Mouse (Mus musculus) cerebellum, adult (tissue): Measurements from ENCODE around the gene Ciao1.
"Not testable (repeated sequence)": the region's sequence is repeated elsewhere in the genome, so short reads cannot be mapped to it uniquely, and the experiment has no call there.

ENCODE experiments used
- ATAC-seq: cut with Nextera tagmentation; 2 replicates; pipeline ENCODE4 v1.9.2; 2017; ENCODE audit warnings: mild to moderate bottlenecking, moderate library complexity, mixed read lengths; ENCODE audit not compliant: insufficient number of reproducible peaks, low FRiP score, low TSS enrichment

Gene Ciao1

DNA sequence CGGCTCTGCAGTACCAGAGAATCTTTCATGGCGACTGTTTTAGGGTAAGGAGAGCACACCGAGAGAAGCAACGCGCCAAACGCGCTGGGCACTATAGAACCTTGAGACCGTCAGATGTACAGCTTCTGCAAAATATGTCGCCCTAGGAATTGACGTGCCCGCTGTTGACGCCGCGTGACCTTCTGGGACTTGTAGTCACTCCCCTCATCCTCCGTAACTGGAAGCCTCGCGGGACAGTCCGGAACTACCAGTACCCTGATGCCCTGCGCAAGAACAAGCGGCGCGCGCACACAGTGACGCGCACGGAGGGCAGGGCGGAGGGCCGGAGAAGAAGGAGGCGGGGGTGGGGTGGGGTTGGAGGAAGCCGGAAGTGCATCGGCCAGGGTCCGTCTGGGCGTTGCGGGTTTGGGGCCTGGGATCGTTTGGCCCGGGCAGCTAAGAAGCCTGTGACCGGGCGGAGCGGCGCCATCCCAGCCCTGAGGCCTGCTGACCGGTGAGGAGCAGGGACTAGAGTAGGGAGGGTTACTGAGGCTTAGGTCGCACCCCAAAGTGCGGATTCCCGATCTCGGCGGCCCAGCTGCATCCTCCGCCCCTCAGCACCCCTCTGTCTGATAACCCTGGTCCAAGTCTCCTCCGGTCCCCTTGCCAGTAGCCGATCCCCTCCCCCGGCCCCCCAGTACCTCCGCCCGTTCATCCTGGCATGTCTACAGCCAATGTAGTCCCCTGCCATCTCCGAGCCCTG, at the start of gene Ciao1, which contains the start of gene Tmem127:
Ciao1 (minus strand) TSS at position 225 of the 742 bp plus-strand sequence.
Tmem127 (plus strand) TSS at position 317 of the 742 bp plus-strand sequence.
- ATAC-seq: peak; percentile 97

DNA sequence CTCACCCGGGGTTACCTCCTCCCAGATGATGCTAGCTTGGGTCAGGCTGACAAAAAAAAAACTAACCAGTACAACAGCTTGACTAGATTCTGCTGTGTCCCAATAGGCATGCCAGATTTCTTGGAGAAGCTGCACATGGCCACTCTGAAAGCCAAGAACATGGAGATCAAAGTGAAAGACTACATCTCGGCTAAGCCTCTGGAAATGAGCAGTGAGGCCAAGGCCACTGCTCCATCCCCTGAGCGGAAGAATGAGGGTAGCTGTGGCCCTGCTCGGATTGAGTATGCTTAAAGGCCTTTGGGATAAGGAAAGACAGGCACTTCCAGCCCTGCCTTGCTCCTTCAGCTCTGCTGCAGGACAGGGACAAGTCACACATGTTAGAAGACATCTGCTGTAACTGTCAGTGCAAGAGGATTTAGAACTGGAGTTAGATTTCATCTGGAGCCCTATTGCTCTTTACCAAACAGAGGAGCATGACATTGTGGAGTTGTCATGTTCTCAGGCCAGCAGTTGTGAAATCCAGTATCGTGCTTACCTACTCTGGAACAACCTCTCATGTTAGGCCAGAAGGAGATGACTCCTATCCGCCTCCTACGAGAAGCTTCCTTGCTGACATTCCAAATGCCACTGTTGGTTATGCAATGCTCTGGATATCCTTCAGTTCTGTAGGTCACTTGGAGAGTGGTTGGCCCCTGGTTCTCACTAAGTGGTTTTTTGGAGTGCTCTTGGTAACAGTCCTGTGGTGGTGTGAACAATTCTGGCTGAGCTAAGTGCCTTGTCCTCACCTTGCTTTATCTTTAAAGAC, 49.6 kb upstream of the Ciao1 start:
- no peak for ATAC-seq

DNA sequence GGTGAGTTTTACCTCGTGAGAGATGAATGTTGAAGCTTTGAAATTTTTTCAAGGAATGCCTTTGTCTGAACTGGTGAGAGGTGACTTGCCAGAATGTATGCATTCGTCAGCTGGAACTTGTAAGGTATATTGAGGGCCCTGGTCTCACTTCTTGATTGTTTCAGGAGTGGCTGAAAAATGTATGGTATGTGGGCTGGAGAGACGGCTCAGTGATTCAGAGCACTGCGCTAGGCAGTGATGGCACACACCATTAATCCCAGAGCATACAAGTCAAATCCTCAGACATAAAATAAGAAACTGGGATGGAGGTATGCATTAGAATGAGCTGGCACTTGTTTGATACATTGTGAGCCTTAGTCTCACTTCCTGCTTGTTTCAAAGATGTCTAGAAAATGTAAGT, 44.6 kb upstream of the Ciao1 start:
- ATAC-seq: no peak

DNA sequence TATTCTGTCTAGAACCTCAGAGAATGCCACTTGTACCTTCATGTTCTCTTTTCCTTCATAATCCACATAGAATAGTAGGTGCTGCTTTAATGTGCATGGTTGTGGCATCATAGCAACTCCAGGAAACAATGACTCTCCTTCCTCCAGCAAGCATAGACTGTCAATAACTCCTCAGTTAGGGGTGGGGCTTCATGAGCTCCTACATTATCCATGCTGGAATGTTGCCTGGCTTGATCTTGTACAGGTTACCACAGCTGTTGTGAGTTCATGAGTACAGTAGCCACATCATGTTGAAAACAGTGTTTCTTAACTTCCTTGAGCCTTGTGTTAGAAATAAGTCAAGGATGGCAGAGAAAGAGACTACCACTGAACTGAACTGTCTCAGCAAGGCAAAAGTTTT, 30.5 kb upstream of the Ciao1 start:
- ATAC-seq: no peak

DNA sequence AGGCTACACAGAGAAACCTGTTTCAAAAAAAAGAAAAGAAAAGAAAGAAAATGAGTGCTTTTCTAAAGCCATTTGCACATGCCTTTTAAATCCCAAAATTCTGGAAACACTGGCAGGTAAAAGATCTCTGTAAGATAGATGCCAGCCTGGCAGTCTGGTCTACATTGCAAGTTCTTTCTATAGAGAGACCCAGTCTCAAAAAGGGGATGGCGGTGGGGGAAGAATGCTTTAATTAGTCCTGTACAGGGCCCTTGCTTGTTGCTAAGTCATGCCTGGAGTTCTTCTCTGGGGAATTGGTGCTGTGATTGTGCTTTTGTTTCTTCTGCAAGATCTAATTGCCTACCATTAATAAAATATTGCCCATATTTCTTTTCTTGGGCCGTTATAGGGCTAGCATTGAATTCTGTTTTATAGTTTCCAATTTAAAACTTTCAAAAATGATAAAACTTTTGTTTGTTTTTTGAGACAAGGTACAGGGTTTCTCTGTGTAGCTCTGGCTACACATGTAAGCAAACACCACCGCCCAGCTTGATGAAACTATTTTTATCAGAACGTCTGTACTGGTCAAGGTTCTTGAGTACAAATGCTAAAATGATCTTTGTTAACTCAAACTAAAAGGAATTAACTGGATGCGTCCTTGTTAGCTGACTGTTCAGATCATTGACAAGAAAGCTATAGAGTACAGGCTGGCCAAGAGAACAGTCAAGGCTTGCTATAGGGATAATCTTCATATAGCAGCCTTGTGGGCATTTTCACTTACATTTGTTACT, 28.1 kb upstream of the Ciao1 start:
- ATAC-seq: no peak

DNA sequence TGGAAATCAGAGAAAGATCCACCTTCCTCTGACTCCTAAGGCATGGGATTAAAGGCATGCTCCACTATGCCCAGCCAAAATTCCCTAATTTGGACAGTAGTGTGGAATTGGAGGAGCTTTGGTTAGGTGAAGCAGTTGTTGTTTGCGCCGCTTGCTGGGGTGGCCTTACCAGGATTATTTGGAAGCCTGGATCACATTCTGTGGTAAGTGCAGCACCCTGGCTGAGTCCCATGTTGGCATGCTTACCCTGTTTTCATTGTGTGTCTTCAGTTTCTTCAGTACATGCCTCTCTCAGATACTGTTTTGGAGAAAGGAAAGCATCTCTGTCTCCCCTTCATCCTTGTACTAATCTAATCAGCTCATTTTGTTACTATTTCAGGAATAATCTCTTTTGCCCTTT, 27.0 kb upstream of the Ciao1 start:
- ATAC-seq: no peak

DNA sequence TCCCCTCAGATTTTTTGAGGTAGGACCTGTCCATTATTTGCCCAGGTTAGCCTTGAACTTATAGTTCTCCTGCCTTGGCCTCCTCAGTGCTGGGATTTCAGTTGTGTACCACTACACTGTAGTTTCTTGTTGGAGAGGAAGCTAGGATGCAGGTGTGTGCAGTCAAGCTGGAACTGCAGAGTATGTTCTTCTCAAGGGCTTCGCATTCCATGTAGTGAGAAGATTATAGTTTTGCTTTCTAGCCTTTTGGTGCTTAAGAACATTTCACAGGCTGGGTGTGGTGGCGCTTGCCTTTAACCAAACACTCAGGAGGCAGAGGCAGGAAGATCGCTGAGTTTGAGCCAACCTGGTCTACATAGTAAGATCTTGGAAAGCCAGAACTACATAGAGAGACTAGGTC, 25.2 kb upstream of the Ciao1 start:
- no peak for ATAC-seq

DNA sequence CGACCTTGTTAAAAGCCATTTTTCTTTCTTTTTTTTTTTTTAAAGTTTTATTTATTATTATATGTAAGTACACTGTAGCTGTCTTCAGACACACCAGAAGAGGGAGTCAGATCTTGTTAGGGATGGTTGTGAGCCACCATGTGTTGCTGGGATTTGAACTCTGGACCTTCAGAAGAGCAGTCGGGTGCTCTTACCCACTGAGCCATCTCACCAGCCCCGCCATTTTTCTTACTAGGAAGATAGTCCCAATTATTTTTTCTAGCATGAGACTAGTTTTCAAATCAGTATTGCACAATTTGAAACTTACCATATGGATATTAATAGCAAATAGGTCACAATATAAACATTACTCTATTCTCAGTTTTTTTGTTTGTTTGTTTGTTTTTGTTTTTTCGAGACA, 24.4 kb upstream of the Ciao1 start:
- not testable (repeated sequence) for ATAC-seq

DNA sequence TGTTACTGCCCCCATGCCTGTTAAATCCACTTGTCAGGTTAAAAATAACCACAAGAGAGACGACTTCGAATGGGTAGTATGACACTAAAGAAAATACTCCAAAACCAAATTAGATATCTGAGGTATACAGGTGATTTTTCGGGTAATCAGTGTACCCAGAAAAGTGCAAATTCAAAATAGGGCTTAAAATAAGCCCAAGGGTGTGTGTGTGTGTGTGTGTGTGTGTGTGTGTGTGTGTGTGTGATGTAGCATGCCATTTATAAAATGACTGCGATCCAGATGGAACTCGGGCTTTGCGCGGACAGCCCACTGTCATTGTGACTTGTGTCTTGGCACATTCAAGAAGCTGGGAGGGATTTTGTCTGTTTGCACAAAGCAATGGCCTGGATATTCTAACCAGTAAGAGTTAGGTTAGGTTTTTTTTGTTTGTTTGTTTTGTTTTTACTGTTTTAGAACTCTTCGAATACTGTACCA, 23.5 kb upstream of the Ciao1 start:
- ATAC-seq: no peak

DNA sequence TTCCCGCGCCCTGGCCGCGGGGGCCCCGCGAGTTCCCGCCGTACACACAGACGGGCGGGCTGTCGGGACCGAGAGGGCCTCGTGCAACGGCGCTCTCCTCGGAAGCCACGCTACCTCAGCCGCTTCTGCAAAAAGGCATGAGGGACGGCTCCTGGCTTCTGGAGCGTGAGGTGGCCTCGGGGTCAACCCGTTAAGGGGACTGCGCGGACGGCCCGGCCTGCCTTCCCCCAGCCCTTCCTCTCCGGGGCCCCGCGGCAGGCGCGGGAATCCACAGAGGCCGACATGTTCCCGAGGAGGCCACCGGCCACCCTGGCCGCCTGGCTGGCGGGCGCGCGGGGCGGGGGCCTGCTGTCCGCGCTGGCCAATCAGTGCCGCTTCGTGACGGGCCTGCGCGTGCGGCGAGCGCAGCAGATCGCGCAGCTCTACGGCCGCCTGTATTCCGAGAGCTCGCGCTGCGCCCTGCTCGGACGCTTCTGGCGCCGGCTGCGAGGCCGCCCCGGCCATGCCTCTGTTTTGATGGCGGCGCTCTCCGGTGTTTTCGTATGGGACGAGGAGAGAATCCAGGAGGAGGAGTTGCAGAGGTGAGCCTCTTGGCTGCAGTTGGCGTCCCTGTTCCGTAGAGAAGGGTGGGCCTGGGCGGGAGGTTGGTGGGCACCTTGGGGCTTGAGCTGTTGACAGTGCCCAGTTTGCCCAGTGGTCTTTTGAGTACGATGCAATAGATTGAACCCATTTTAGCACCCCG, 22.9 kb upstream of the Ciao1 start:
- peak; percentile 89 for ATAC-seq

DNA sequence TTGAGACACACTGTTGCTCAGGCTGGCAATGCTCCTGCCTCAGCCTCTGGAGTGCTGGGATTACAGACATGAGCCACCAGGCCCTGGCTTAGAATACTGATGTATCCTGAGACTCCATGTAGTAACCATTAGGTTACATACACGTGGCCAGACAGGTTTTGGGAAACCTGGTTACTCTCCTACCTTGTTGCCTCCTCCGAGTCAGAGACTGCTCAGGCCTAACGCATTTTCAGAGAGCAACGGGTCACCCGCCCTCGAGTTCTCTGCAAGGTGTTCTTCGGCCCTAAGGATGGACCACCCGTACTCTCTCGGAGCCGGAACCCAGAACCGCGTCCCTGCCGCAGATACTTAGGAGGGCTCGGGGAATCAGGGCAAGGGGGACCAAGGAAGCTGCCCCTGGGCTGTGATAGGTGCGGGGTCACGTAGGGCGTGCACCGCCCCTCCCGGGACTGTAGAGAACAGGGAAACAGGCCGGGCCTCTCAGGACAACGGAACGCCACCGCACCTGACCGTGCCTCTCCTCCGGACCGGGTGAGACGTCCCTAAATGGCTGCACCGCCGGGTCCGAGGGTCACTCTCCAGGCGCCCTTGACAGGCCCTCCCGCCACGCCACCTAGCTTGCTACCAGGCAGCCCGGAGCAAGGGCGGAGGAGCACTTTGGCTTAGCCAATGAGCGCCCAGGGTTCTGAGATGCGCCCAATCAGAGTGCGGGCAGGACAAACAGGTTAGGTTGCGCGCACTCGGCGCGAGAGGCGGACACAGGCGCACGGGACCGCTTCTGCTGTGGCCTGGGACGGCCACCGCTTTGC, 22.1 kb upstream of the Ciao1 start, which contains the start of gene Stard7:
Stard7 (plus strand) TSS at position 728 of the 809 bp plus-strand sequence.
- ATAC-seq: peak; percentile 98

DNA sequence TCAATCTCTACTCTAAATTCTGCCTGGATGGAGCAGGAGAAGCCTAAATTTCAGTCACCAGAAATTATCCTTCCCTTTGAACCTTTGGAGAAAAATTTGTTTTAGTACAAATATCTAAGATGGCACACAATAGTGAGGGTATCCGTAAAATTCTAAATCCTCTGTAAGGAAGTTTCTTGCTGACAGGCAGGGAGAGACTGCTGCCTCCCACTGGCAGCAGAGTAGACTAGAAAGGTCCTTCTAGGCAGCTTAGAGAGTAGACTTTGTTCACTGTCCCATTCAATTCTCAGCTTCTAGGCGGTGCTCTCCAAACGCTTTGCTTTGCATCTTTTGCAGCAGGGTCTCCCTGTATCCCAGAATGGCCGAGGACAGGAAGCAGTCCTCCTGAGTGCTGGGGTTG, 20.2 kb upstream of the Ciao1 start:
- no peak for ATAC-seq

DNA sequence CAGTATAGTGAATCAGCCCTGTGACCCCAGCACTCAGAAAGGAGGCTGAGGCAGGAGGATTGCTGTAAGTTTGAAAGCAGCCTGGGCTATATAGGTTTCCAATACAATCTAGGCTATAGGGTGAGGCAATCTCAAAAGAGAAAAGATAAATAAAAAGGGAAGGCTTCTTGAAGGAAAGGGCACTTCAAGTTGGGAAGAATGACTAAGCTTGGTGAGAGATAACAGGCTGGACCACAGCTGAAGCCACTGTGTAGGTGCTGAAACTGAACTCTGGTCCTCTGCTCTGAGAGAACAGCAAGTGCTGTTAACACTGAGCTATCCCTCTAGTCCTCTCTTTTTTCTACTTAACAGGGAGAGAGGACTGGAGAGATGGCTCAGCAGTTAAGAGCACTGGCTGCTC, 14.9 kb upstream of the Ciao1 start:
- no peak for ATAC-seq

DNA sequence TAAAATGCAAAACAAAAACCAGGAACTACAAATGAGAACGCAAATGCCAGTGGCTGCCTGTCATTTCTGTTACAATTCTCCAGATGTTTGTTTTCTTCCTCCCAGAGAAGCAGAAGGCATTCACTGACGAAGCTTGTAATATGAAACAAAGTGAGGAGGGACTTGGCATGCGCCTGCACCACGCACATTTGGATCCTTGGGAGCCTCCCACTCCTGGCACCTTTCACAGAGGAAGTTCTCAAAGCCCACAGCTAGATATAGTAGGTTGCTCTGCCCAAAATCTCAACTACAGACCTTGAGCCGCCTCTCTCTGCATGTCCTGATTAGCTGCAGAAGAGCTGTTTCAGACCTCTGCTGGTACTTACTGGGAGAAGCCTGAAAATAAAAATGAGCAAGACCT, 11.7 kb upstream of the Ciao1 start:
- ATAC-seq: no peak

DNA sequence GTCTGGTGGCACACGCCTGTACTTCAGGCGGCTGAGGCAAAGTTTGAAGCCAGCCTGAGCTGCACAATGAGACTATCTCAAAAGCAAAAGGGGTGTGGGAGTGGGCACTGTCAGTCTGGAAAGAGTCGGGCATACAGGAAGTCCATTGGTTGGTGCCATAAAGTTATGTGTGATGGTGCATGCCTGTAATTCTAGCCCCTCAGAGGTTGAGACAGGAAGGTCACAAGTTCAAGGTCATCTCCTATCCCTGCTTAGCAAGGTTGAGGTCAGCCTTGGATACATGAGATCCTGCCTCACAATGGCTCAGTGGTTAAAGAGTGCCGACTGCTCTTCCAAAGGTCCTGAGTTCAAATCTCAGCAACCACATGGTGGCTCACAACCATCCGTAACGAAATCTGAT, 7.7 kb upstream of the Ciao1 start:
- ATAC-seq: no peak

DNA sequence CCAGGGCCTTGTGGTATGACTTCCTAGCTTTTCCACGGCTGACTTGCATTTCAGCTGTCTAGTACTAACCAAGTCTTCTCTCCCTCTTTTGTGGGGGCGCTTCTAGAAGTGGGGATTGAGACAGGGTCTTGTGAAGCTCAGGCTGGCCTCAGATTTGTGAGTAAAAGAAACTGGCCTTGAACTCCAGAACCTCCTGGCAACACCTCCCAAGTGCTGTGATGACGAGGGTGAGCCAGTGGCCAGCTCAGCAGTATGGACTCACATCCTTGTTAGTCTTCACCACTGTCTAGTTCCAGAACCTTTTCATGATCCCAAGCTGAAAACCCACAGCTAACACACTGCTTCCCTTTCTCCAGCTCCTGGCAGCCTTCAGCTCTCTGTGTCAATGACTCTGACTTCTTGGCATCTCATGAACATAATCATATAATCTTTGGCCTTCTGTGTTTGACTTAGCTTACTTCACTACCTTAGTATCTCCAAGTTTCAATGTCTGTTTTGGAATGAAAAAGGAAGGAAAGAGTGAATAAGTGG, 7.1 kb upstream of the Ciao1 start:
- ATAC-seq: no peak

DNA sequence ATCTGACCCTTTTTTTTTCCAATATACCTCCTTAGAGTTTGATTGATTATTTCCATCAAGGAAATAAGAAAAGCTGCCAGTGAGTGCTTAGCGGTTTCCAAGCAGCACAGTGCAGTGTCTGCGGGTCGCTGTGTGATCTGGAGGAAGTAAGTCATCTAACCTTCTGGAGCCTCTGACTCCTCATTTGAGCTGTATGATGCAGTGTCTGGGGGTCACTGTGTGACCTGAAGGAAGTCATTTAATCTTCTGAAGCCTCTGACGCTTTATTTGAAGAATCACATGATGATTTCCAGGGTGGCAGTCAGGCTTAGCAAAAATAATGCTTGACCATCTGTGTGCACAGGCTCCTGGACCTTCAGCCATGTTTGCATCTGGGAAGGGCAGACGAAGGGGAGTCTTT, 5.2 kb upstream of the Ciao1 start:
- ATAC-seq: no peak

DNA sequence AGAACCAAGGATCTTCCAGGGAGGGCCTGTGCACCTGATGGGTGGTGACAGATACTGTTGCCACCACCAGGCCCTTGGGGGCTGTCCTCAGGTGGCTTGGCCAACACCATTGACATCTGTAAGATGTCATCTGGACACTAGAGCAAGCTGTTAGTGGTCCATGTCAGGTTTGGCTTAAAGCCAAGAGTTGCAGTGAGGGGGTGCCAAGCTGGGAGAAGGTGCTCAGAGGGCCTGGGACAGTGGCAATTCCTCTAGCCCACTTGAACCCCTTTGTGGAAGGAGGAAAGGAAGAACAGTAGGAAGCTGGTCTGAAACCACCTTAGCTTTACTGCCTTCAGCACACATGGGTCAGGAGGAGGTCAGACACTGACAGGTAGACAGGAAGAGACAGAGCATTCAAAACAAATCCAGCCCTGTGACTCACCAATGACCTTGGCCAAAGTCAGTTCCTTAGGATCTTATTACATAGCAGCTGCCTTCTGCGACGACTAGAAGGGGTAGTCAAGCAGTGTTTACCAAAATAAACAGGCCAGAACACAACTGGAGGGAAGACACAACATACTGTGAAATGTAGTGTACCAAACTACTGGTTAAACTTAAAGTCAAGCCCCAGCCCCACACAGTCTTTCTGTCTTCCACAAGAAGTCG, 4.4 kb upstream of the Ciao1 start:
- no peak for ATAC-seq

DNA sequence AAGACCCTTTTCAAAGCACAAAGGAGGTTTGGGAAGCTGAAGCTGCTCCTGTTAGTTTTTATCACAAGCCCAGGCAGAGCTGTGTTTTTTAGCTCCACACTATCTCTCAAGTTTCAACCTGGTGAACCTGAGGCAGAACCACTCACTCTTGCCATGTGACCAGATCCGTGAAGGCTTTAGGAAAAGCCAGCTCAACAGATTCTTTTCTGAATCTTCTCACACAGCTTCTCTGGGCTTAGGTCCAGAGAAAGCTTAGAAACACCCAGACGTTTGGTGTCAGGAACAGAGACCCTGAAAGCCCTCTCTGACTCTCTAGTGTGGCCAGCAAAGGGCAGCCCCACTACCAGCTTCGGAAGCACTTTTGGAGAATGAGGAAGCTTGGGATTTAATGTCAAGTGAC, 3.8 kb upstream of the Ciao1 start:
- no peak for ATAC-seq
